In the genomic region with DNA sequence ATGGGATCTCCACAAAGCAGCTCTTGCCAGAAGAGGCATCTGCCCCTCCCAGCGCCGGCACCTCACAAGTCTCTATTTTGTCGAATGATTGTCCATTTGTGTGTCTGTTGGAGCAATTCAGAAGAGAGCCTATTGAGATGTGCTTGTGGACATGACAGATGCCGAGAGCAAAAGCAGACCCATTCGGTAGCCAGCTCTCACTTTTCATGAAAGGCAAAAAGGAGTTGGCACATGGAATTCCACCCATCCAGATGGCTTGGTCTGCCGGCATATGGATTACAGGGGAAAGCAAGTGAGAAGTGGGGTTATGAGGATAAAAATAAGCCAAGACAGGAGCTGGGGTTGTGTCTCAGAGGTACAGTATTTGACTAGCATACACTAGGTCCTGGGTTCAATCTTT, we compare ENCODE assay signal across 16 mouse cellular contexts. TPM values are rescaled to one million over a fixed set of nuclear protein-coding genes. Genes with fewer than 3 reads are reported as not detected.
DNase-seq lines count a peak whose midpoint lies in the region; ATAC-seq lines count a peak whose summit lies in the region.
"Had no signal": no experiment of that assay in that cellular context is flagged by ENCODE, and none has a peak within 500 bp of the region (broad histone marks: within the 10 kb centered on the region; RNA-seq: fewer than 3 reads in every experiment).

No protein-coding gene starts in this region.

- ATAC-seq in kidney, embryonic 15.5 days (replicated peaks; ENCODE audit: low FRiP score), result no peak

- no peaks in the 10 kb centered on the region for H3K36me3 ChIP-seq in kidney, embryonic 15.5 days

- no peak overlapping the region for H3K4me2 ChIP-seq in kidney, embryonic 15.5 days
- H3K4me2 ChIP-seq: midbrain, embryonic 11.5 days had no signal

- H3K4me3 ChIP-seq in kidney, embryonic 15.5 days (replicated peaks), result no peak overlapping the region

- no peak overlapping the region for H3K27ac ChIP-seq in kidney, embryonic 15.5 days

- no peak overlapping the region for H3K9ac ChIP-seq in kidney, embryonic 15.5 days

- 92% methylated on average over 6 of the region's 6 CpGs for WGBS in kidney, embryonic 15.5 days

- intact Hi-C loops in left cerebral cortex, postnatal 36 days (cut with DNase I), result no loop called here

- peak; percentile 32 to 35 for DNase-seq in left cerebral cortex, postnatal 36 days (ENCODE audit: low spot score in 2 of 2)
- no peak for DNase-seq in left cerebral cortex, adult 11 months (ENCODE audit: low spot score)
- peak; percentile 54 for DNase-seq in cerebellum, adult 11-12 months
- peak; percentile 65 to 77 for DNase-seq in cerebellum, postnatal 10 days
- peak; percentile 52 for DNase-seq in layer of hippocampus, adult 9-11 months
- DNase-seq in spleen, adult 12 weeks (ENCODE audit: low spot score), result no peak
- DNase-seq: heart, postnatal 4 days; kidney, adult 18-20 months had no signal

- no peaks in the 10 kb centered on the region for H3K27me3 ChIP-seq in kidney, embryonic 15.5 days

- no peaks in the 10 kb centered on the region for H3K4me1 ChIP-seq in kidney, embryonic 15.5 days

- H3K9me3 ChIP-seq in kidney, embryonic 15.5 days (replicated peaks), result no peaks in the 10 kb centered on the region

RNA-seq across cellular contexts. Expression of a gene that starts 1.8 kb away (rescaled TPM):
- total RNA-seq in left cerebral cortex, postnatal 36 days (2021), result not detected
- not detected in 2 replicates for polyA plus RNA-seq in kidney, embryonic 15.5 days (2015; fragmentation: Nextera tagmentation; extraction: Ambion mirVana)
- total RNA-seq: adrenal gland, adult 18-20 months; heart, adult 8-10 months; heart, postnatal 4 days; left cerebral cortex, adult 8-10 months; liver, adult 2 months had no signal
- polyA plus RNA-seq: embryonic facial prominence, embryonic 11.5 days; liver, adult 2 months; lung, embryonic 16.5 days; midbrain, embryonic 11.5 days had no signal

Comparison
In these comparisons a context has a peak if more than half of its experiments do, and no peak if none do; other contexts are left out.
1. DNase-seq: peak in left cerebral cortex, postnatal 36 days (2 of 2), cerebellum, adult 11-12 months (single experiment), cerebellum, postnatal 10 days (2 of 2) and layer of hippocampus, adult 9-11 months (single experiment); none in left cerebral cortex, adult 11 months (single experiment) and spleen, adult 12 weeks (single experiment).